8 mouse cellular contexts compared by ENCODE assay signal in genomic region chr3:59006731-59007441, GRCm38 (mm10). TPM values are rescaled to one million over a fixed set of nuclear protein-coding genes. Genes with fewer than 3 reads are reported as not detected.
DNase-seq lines count a peak whose midpoint lies in the region; ATAC-seq and TF ChIP-seq lines count a peak whose summit lies in the region.

No protein-coding gene starts in this region.

- TF ChIP-seq POLR2A in kidney, adult 2 months (IDR thresholded peaks at IDR 0.05; ENCODE audit: low read depth, low read length), result no peak

- DNase-seq in brain, adult 2 months (ENCODE audit: low read depth, low spot score), result peak; percentile 93
- peak; percentile 63 for DNase-seq in embryo, embryonic 11.5 days (ENCODE audit: low read depth, low spot score)
- DNase-seq in gastrocnemius, postnatal 25 days, result peak; percentile 20
- peak; percentile 70 for DNase-seq in kidney, adult 2 months
- peak; percentile 96 for DNase-seq in midbrain, embryonic 11.5 days (ENCODE audit: low spot score, missing footprints)
- peak; percentile 11 to 36 for DNase-seq in spleen, postnatal 10 days (ENCODE audit: low spot score in 2 of 2)
- DNase-seq in natural killer cell, adult 2 months (ENCODE audit: low spot score in 2 of 2), result no peak

- no peaks in the 10 kb centered on the region for H3K27me3 ChIP-seq in kidney, adult 2 months (replicated peaks; ENCODE audit: control insufficient read depth, insufficient read depth, low read length)
- H3K27me3 ChIP-seq in limb, embryonic 12.5 days, result peaks cover 28% of the 10 kb centered on the region
- H3K27me3 ChIP-seq in midbrain, embryonic 11.5 days (ENCODE audit: control insufficient read depth, insufficient read depth, low read length), result peaks cover 15% of the 10 kb centered on the region

- 1% methylated on average over 76 of the region's 77 CpGs for WGBS in kidney, adult 2 months
- WGBS in limb, embryonic 12.5 days, result under 1% methylated on average over 76 of the region's 77 CpGs
- WGBS in midbrain, embryonic 11.5 days, result under 1% methylated on average over 67 of the region's 77 CpGs

- no peaks in the 10 kb centered on the region for H3K36me3 ChIP-seq in kidney, adult 2 months (ENCODE audit: control insufficient read depth, insufficient read depth, low read length)
- no peaks in the 10 kb centered on the region for H3K36me3 ChIP-seq in limb, embryonic 12.5 days
- H3K36me3 ChIP-seq in midbrain, embryonic 11.5 days (ENCODE audit: control insufficient read depth, insufficient read depth, low read length), result no peaks in the 10 kb centered on the region

- H3K4me3 ChIP-seq in kidney, adult 2 months (ENCODE audit: insufficient read depth, low read depth, low read length), result peak overlapping the region; percentile 50
- H3K4me3 ChIP-seq in limb, embryonic 12.5 days (replicated peaks), result peak overlapping the region; percentile 74
- H3K4me3 ChIP-seq in midbrain, embryonic 11.5 days (ENCODE audit: low read depth, low read length), result peak overlapping the region; percentile 74

- peak; percentile 49 for TF ChIP-seq CTCF in kidney, adult 2 months (conservative IDR thresholded peaks at IDR 0.05; ENCODE audit: insufficient read depth, insufficient read length, low read depth, low read length)

- H3K27ac ChIP-seq in kidney, adult 2 months (ENCODE audit: insufficient read depth, low read depth, low read length), result no peak overlapping the region
- peak overlapping the region; percentile 88 for H3K27ac ChIP-seq in limb, embryonic 12.5 days
- peak overlapping the region; percentile 88 for H3K27ac ChIP-seq in midbrain, embryonic 11.5 days (ENCODE audit: low read depth, low read length)

- peak overlapping the region; percentile 96 for H3K4me2 ChIP-seq in limb, embryonic 12.5 days
- peak overlapping the region; percentile 66 for H3K4me2 ChIP-seq in midbrain, embryonic 11.5 days

- peak overlapping the region; percentile 74 for H3K9ac ChIP-seq in limb, embryonic 12.5 days (replicated peaks)
- H3K9ac ChIP-seq in midbrain, embryonic 11.5 days (ENCODE audit: low read length), result peak overlapping the region; percentile 80

- no peaks in the 10 kb centered on the region for H3K4me1 ChIP-seq in kidney, adult 2 months (ENCODE audit: control insufficient read depth, insufficient read depth, low read length)
- peaks cover 8% of the 10 kb centered on the region for H3K4me1 ChIP-seq in limb, embryonic 12.5 days (replicated peaks)
- H3K4me1 ChIP-seq in midbrain, embryonic 11.5 days (ENCODE audit: control insufficient read depth, insufficient read depth, low read length), result peaks cover 6% of the 10 kb centered on the region; the same call in 1 of the 2 replicates

- H3K9me3 ChIP-seq in limb, embryonic 12.5 days, result no peaks in the 10 kb centered on the region
- H3K9me3 ChIP-seq in midbrain, embryonic 11.5 days (ENCODE audit: control insufficient read depth, low read length), result no peaks in the 10 kb centered on the region

- ATAC-seq in limb, embryonic 12.5 days (ENCODE audit: insufficient number of reproducible peaks, insufficient read depth, low FRiP score, low TSS enrichment, low read depth), result peak; percentile 82
- peak; percentile 81 for ATAC-seq in midbrain, embryonic 11.5 days (ENCODE audit: low FRiP score)

RNA-seq across cellular contexts. Expression of gene Med12l, which starts 1.3 kb away (rescaled TPM):
- total RNA-seq in gastrocnemius, postnatal 25 days (2021), result under 1 TPM; 0.46 to 0.77 TPM
- polyA plus RNA-seq in kidney, adult 2 months (2012; rRNA removed), result 0.64 and 1.0 TPM in 2 replicates
- 2.1 and 2.4 TPM in 2 replicates for polyA plus RNA-seq in limb, embryonic 12.5 days (2016; fragmentation: Nextera tagmentation; extraction: Ambion mirVana)
- polyA plus RNA-seq in midbrain, embryonic 11.5 days (2014; fragmentation: Nextera tagmentation; extraction: Ambion mirVana), result 2.9 and 3.3 TPM in 2 replicates

Comparison
In these comparisons a context has a peak if more than half of its experiments do, and no peak if none do; other contexts are left out.
1. DNase-seq: peak in brain, adult 2 months (single experiment), embryo, embryonic 11.5 days (single experiment), gastrocnemius, postnatal 25 days (single experiment), kidney, adult 2 months (single experiment), midbrain, embryonic 11.5 days (single experiment) and spleen, postnatal 10 days (2 of 2); none in natural killer cell, adult 2 months (0 of 2).
2. Peak in every context shown above with its lines, with median percentiles within 50 percentile points of each other: H3K4me3 ChIP-seq.